Comparison of ENCODE assay signal across 18 mouse cellular contexts in genomic region chr8:125907311-125907710, GRCm38 (mm10). TPM values are rescaled to one million over a fixed set of nuclear protein-coding genes. Genes with fewer than 3 reads are reported as not detected.
DNase-seq lines count a peak whose midpoint lies in the region; ATAC-seq and TF ChIP-seq lines count a peak whose summit lies in the region.
"Had no signal": no experiment of that assay in that cellular context is flagged by ENCODE, and none has a peak within 500 bp of the region (broad histone marks: within the 10 kb centered on the region; RNA-seq: fewer than 3 reads in every experiment).

No protein-coding gene starts in this region.

- no peak overlapping the region for H3K27ac ChIP-seq in intestine, postnatal 0 days (ENCODE audit: low read depth, low read length)
- no peak overlapping the region for H3K27ac ChIP-seq in intestine, embryonic 16.5 days (ENCODE audit: low read length)
- H3K27ac ChIP-seq in ES-Bruce4 (ENCODE audit: insufficient read depth, low read length) = no peak overlapping the region
- no peak overlapping the region for H3K27ac ChIP-seq in forebrain, embryonic 12.5 days
- H3K27ac ChIP-seq: embryonic facial prominence, embryonic 13.5 days; heart, embryonic 10.5 days; limb, embryonic 10.5 days had no signal

- H3K36me3 ChIP-seq in intestine, postnatal 0 days (ENCODE audit: control insufficient read depth, insufficient read depth) = no peaks in the 10 kb centered on the region
- H3K36me3 ChIP-seq in intestine, embryonic 16.5 days (ENCODE audit: control insufficient read depth, insufficient read depth, low read length) = no peaks in the 10 kb centered on the region
- H3K36me3 ChIP-seq in ES-Bruce4 (ENCODE audit: control insufficient read depth, insufficient read depth, low read length, poor library complexity, severe bottlenecking) = no peaks in the 10 kb centered on the region
- H3K36me3 ChIP-seq in forebrain, embryonic 12.5 days (replicated peaks) = no peaks in the 10 kb centered on the region
- H3K36me3 ChIP-seq: embryonic facial prominence, embryonic 13.5 days; heart, embryonic 10.5 days; limb, embryonic 10.5 days had no signal

- TF ChIP-seq EP300 in ES-Bruce4 (IDR thresholded peaks at IDR 0.05; ENCODE audit: insufficient read depth, low read depth, low read length) = no peak

- ATAC-seq in intestine, postnatal 0 days = no peak
- ATAC-seq in intestine, embryonic 16.5 days = no peak
- no peak for ATAC-seq in forebrain, embryonic 12.5 days (ENCODE audit: low FRiP score)

- no peak for DNase-seq in lung, adult 2 months
- no peak for DNase-seq in lung, postnatal 25 days (ENCODE audit: low spot score)
- peak; percentile 70 for DNase-seq in R1 (ENCODE audit: low read depth, low spot score)
- DNase-seq: adrenal gland, postnatal 10 days; cerebellum, adult 9-10 months; gastrocnemius, postnatal 14 days; heart, postnatal 36 days; kidney, adult 9 months; spleen, adult 18-20 months; thymus, postnatal 14 days had no signal

- no peaks in the 10 kb centered on the region for H3K4me1 ChIP-seq in intestine, postnatal 0 days (replicated peaks; ENCODE audit: control insufficient read depth, insufficient read depth, low read length)
- peaks cover 10% of the 10 kb centered on the region for H3K4me1 ChIP-seq in intestine, embryonic 16.5 days (ENCODE audit: control insufficient read depth, insufficient read depth, low read length)
- H3K4me1 ChIP-seq in lung, adult 2 months (ENCODE audit: control insufficient read depth, insufficient read depth, low read length) = no peaks in the 10 kb centered on the region
- no peaks in the 10 kb centered on the region for H3K4me1 ChIP-seq in ES-Bruce4 (ENCODE audit: control insufficient read depth, insufficient read depth, low read length)
- peaks cover 17% of the 10 kb centered on the region for H3K4me1 ChIP-seq in forebrain, embryonic 12.5 days

- TF ChIP-seq POLR2A in lung, adult 2 months (IDR thresholded peaks at IDR 0.05; ENCODE audit: borderline replicate concordance, extremely low read depth, low read depth, low read length) = no peak
- no peak for TF ChIP-seq POLR2A in ES-Bruce4 (IDR thresholded peaks at IDR 0.05; ENCODE audit: insufficient read depth, low read length)

- H3K27me3 ChIP-seq in intestine, postnatal 0 days (replicated peaks; ENCODE audit: control insufficient read depth, insufficient read depth, low read length) = peaks cover 15% of the 10 kb centered on the region
- H3K27me3 ChIP-seq in intestine, embryonic 16.5 days (replicated peaks; ENCODE audit: control insufficient read depth, insufficient read depth, low read length) = peaks cover 28% of the 10 kb centered on the region
- H3K27me3 ChIP-seq in ES-Bruce4 (ENCODE audit: control insufficient read depth, insufficient read depth, low read length, poor library complexity, severe bottlenecking) = peaks cover 18% of the 10 kb centered on the region
- H3K27me3 ChIP-seq in forebrain, embryonic 12.5 days = peaks cover 57% of the 10 kb centered on the region

- TF ChIP-seq CTCF in intestine, postnatal 0 days (IDR thresholded peaks at IDR 0.05; ENCODE audit: low read depth) = peak; percentile 63
- 0 out of 2 replicates have a peak, but pooled peaks have one; percentile 2 for TF ChIP-seq CTCF in lung, adult 2 months (IDR thresholded peaks at IDR 0.05; ENCODE audit: insufficient read depth, low read length)
- peak; percentile 44 for TF ChIP-seq CTCF in ES-Bruce4 (IDR thresholded peaks at IDR 0.05; ENCODE audit: low read depth, low read length)

- no peaks in the 10 kb centered on the region for H3K9me3 ChIP-seq in intestine, postnatal 0 days (ENCODE audit: control insufficient read depth)
- no peaks in the 10 kb centered on the region; the same call in 1 of the 2 replicates for H3K9me3 ChIP-seq in intestine, embryonic 16.5 days (ENCODE audit: control insufficient read depth, low read length)
- H3K9me3 ChIP-seq in ES-Bruce4 (replicated peaks; ENCODE audit: control insufficient read depth, insufficient read depth, low read length, poor library complexity, severe bottlenecking) = no peaks in the 10 kb centered on the region; the same call in 1 of the 2 replicates
- no peaks in the 10 kb centered on the region for H3K9me3 ChIP-seq in forebrain, embryonic 12.5 days
- H3K9me3 ChIP-seq: embryonic facial prominence, embryonic 13.5 days; heart, embryonic 10.5 days; limb, embryonic 10.5 days had no signal

- H3K4me3 ChIP-seq in intestine, postnatal 0 days (ENCODE audit: low read depth, low read length) = no peak overlapping the region
- no peak overlapping the region for H3K4me3 ChIP-seq in intestine, embryonic 16.5 days (ENCODE audit: low read length)
- H3K4me3 ChIP-seq in lung, adult 2 months (replicated peaks; ENCODE audit: extremely low read depth, low read depth, low read length) = no peak overlapping the region
- H3K4me3 ChIP-seq in ES-Bruce4 (ENCODE audit: low read depth, low read length) = no peak overlapping the region
- H3K4me3 ChIP-seq in forebrain, embryonic 12.5 days (replicated peaks) = no peak overlapping the region
- H3K4me3 ChIP-seq: embryonic facial prominence, embryonic 13.5 days; heart, embryonic 10.5 days; limb, embryonic 10.5 days had no signal

- H3K4me2 ChIP-seq in intestine, postnatal 0 days (replicated peaks; ENCODE audit: low read depth) = no peak overlapping the region
- no peak overlapping the region for H3K4me2 ChIP-seq in intestine, embryonic 16.5 days (ENCODE audit: low read depth, low read length)
- no peak overlapping the region for H3K4me2 ChIP-seq in forebrain, embryonic 12.5 days
- H3K4me2 ChIP-seq: embryonic facial prominence, embryonic 13.5 days had no signal

- WGBS in intestine, postnatal 0 days = 78% methylated on average over 2 of the region's 2 CpGs
- WGBS in intestine, embryonic 16.5 days = 74% methylated on average over 2 of the region's 2 CpGs
- WGBS in lung, adult 2 months = 62% methylated on average over 2 of the region's 2 CpGs
- WGBS in forebrain, embryonic 12.5 days = 68% methylated on average over 2 of the region's 2 CpGs

- H3K9ac ChIP-seq in intestine, postnatal 0 days (ENCODE audit: low read depth, low read length) = no peak overlapping the region
- no peak overlapping the region for H3K9ac ChIP-seq in intestine, embryonic 16.5 days (ENCODE audit: low read depth, low read length)
- no peak overlapping the region for H3K9ac ChIP-seq in ES-Bruce4 (ENCODE audit: low read depth, poor library complexity, severe bottlenecking)
- no peak overlapping the region for H3K9ac ChIP-seq in forebrain, embryonic 12.5 days
- H3K9ac ChIP-seq: embryonic facial prominence, embryonic 13.5 days had no signal

RNA-seq across cellular contexts. Expression of gene Map3k21, which starts 2.9 kb away (rescaled TPM):
- 4.5 and 5.1 TPM in 2 replicates for polyA plus RNA-seq in intestine, postnatal 0 days (2015; fragmentation: Nextera tagmentation; extraction: Ambion mirVana)
- polyA plus RNA-seq in intestine, embryonic 16.5 days (2015; fragmentation: Nextera tagmentation; extraction: Ambion mirVana) = 2.8 and 3.8 TPM in 2 replicates
- 1.3 TPM in 2 replicates for polyA plus RNA-seq in lung, adult 2 months (2012; rRNA removed)
- 0.24 and 0.30 TPM in 2 replicates for polyA plus RNA-seq in ES-Bruce4 (2011; ENCODE audit: insufficient read depth, insufficient read length, low read depth, missing spikeins)
- polyA plus RNA-seq in forebrain, embryonic 12.5 days (2016; fragmentation: Nextera tagmentation; extraction: Ambion mirVana) = 0.08 TPM in 2 replicates
- polyA plus RNA-seq: neural tube, embryonic 11.5 days had no signal

RNA-seq across cellular contexts. Expression of gene Pcnx2, which starts 9.2 kb away (rescaled TPM):
- 0.04 and 0.29 TPM in 2 replicates for polyA plus RNA-seq in intestine, postnatal 0 days (2015; fragmentation: Nextera tagmentation; extraction: Ambion mirVana)
- polyA plus RNA-seq in intestine, embryonic 16.5 days (2015; fragmentation: Nextera tagmentation; extraction: Ambion mirVana) = 0.10 TPM in 2 replicates
- polyA plus RNA-seq in lung, adult 2 months (2012; rRNA removed) = 1.8 and 2.1 TPM in 2 replicates
- 0.45 and 0.68 TPM in 2 replicates for polyA plus RNA-seq in ES-Bruce4 (2011; ENCODE audit: insufficient read depth, insufficient read length, low read depth, missing spikeins)
- polyA plus RNA-seq in forebrain, embryonic 12.5 days (2016; fragmentation: Nextera tagmentation; extraction: Ambion mirVana) = 1.3 TPM in 2 replicates
- polyA plus RNA-seq: limb, embryonic 10.5 days had no signal

Comparison
In these comparisons a context has a peak if more than half of its experiments do, and no peak if none do; other contexts are left out.
1. CTCF ChIP-seq: peak in every context shown above with its lines; median percentile 63 in intestine, postnatal 0 days; 44 in ES-Bruce4; 2 in lung, adult 2 months.